Mouse (Mus musculus) adrenal gland, postnatal 25 days (tissue): Measurements from ENCODE around the gene Thrb. TPM values are rescaled to one million over a fixed set of nuclear protein-coding genes. Genes with fewer than 3 reads are reported as not detected.

ENCODE experiments used
- DNase-seq: peaks from one replicate; pipeline ENCODE4 v3.0.0; 2021; ENCODE audit warnings: mixed read lengths
- total RNA-seq: library from RNA; stranded (reverse); gene quantifications from 2 replicates; pipeline ENCODE4 v1.2.3, GENCODE M21; 2021

Thrb gene
- total RNA-seq, 1 experiment from 2014 or later = 125 TPM

DNA sequence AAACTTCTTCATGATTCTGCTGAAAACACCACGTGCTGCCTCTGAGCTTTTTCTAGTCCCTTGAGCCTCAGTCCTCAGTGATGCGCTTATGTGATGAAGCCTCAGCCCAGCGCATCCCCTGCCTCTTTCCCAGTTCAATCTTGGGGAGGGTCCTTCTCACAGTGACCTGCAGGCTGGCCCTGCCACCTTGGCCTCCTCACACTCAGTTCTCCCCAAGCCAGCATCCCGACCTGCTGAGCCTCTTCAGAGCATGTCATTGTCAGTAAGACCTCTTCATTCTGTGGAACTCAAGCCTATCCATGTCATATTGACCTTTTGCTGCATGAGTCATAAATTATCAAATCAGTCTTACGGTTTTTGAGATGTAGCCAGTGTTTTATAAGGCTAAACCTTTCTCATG, 376.5 kb downstream of the Thrb start:
- DNase-seq = no peak

DNA sequence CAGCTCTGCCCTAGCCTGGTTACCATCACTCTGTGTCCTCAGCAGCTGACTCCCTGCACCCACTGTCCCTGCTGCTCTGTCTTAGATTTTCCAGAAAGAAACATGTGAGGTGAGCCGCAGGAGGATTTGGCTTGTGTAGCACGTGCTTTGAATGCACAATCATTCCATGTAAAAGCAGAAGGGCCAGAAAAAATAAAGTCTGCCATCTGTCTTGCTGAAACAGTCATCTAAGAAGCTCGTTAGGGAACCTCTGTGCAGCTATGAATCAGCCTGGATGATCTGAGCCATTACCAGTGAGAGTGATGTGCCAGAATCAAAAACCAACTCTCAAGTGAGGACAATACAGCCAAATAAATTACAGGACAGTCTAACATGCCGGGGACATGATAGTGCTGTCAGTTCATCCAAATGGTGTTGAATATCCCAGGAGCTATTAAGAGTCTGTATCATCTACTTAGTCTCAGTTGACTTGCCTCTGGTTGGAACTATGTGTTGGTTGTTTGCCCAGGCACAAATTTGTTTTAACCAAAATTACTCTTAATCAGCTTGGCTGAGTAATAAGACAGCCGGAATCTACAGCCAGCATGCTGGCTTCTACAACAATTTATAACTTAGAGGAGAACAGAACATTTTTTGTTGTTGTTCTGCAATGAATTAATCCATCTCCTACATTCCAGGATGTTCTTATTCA, 402.2 kb downstream of the Thrb start:
- DNase-seq = no peak
